Mouse (Mus musculus) erythroblast, embryonic 14.5 days (primary cell): Measurements from ENCODE around the gene Slc43a2. TPM values are rescaled to one million over a fixed set of nuclear protein-coding genes. Genes with fewer than 3 reads are reported as not detected.
"Not testable (repeated sequence)": the region's sequence is repeated elsewhere in the genome, so short reads cannot be mapped to it uniquely, and the experiment has no call there.

Source experiments
- H3K27me3 ChIP-seq: 2 replicates; pipeline ENCODE4 v1.6.1; 2012; ENCODE audit warnings: inconsistent platforms; ENCODE audit not compliant: control insufficient read depth
- H3K36me3 ChIP-seq: 2 replicates; pipeline ENCODE4 v1.6.1; 2012; ENCODE audit warnings: mild to moderate bottlenecking, inconsistent platforms; ENCODE audit not compliant: control insufficient read depth
- H3K4me1 ChIP-seq: 2 replicates; pipeline ENCODE4 v1.6.1; 2012; ENCODE audit warnings: inconsistent platforms; ENCODE audit not compliant: control insufficient read depth
- H3K4me3 ChIP-seq: replicated peaks from 2 replicates; pipeline ENCODE3; 2012; ENCODE audit warnings: moderate library complexity, mild to moderate bottlenecking, inconsistent platforms
- H3K9me3 ChIP-seq: 2 replicates; pipeline ENCODE4 v1.6.1; 2012; ENCODE audit warnings: low read length, inconsistent platforms, mixed read lengths; ENCODE audit not compliant: control insufficient read depth
- GATA1 ChIP-seq: IDR thresholded peaks from 2 replicates; pipeline ENCODE4 v1.6.1; 2012; ENCODE audit warnings: low read length, inconsistent platforms, mixed read lengths
- TAL1 ChIP-seq: IDR thresholded peaks from 3 replicates; pipeline ENCODE4 v1.6.1; 2012; ENCODE audit warnings: low read length, inconsistent platforms, mixed read lengths
- polyA plus RNA-seq: library from polyadenylated mRNA; stranded (reverse); fragments of >175 nt; gene quantifications from 2 replicates; pipeline ENCODE4 v1.2.3, GENCODE M21; 2012

Gene Slc43a2
- polyA plus RNA-seq, 1 experiment = 0.29 TPM

- Histone ChIP-seq H3K27me3 (no peaks in the 10 kb centered on the region), H3K9me3 (no peaks in the 10 kb centered on the region), H3K4me3 (no peak overlapping the region), H3K4me1 (peaks cover 33% of the 10 kb centered on the region), H3K36me3 (peaks cover 2% of the 10 kb centered on the region; the same call in 1 of the 2 replicates)
- TF ChIP-seq GATA1 (no peak), TAL1 (no peak)
These were observed 9.5 kb downstream of the Slc43a2 start for GRCm38 (mm10) chr11:75540710-75541581.

- TF ChIP-seq GATA1 (no peak), TAL1 (no peak)
- Histone ChIP-seq H3K9me3 (no peaks in the 10 kb centered on the region), H3K36me3 (peaks cover 2% of the 10 kb centered on the region; the same call in 1 of the 2 replicates), H3K4me1 (peaks cover 44% of the 10 kb centered on the region), H3K4me3 (no peak overlapping the region), H3K27me3 (no peaks in the 10 kb centered on the region)
These were observed 13.2 kb downstream of the Slc43a2 start for GRCm38 (mm10) chr11:75544713-75545112.

GRCm38 (mm10) chr11:75546057-75546456 is 14.6 kb downstream of the Slc43a2 start:
- TF ChIP-seq GATA1 = no peak; the same call in 1 of the 2 replicates

GRCm38 (mm10) chr11:75549658-75550111 is 18.2 kb downstream of the Slc43a2 start:
- Histone ChIP-seq H3K4me3 (no peak overlapping the region), H3K27me3 (no peaks in the 10 kb centered on the region), H3K9me3 (no peaks in the 10 kb centered on the region), H3K4me1 (peaks cover 26% of the 10 kb centered on the region), H3K36me3 (peaks cover 2% of the 10 kb centered on the region; the same call in 1 of the 2 replicates)
- TF ChIP-seq TAL1 (no peak), GATA1 (no peak)

More at GRCm38 (mm10) chr11:75546057-75546456, 14.6 kb downstream of the Slc43a2 start:
- H3K27me3 ChIP-seq = no peaks in the 10 kb centered on the region
- H3K4me1 ChIP-seq = peaks cover 35% of the 10 kb centered on the region
- H3K9me3 ChIP-seq = no peaks in the 10 kb centered on the region
- H3K4me3 ChIP-seq = peak overlapping the region; percentile 5
- peaks cover 2% of the 10 kb centered on the region; the same call in 1 of the 2 replicates for H3K36me3 ChIP-seq

GRCm38 (mm10) chr11:75550200-75550946 is 18.9 kb downstream of the Slc43a2 start:
- Histone ChIP-seq H3K4me3 (no peak overlapping the region), H3K27me3 (no peaks in the 10 kb centered on the region), H3K4me1 (peaks cover 19% of the 10 kb centered on the region), H3K36me3 (no peaks in the 10 kb centered on the region), H3K9me3 (no peaks in the 10 kb centered on the region)
- no peak for TF ChIP-seq GATA1
- no peak for TF ChIP-seq TAL1

GRCm38 (mm10) chr11:75551321-75551720 is 19.8 kb downstream of the Slc43a2 start:
- H3K27me3 ChIP-seq = no peaks in the 10 kb centered on the region
- no peaks in the 10 kb centered on the region for H3K36me3 ChIP-seq
- no peaks in the 10 kb centered on the region for H3K9me3 ChIP-seq
- H3K4me1 ChIP-seq = peaks cover 10% of the 10 kb centered on the region
- TF ChIP-seq TAL1 (no peak), GATA1 (no peak)
- no peak overlapping the region for H3K4me3 ChIP-seq

- no peaks in the 10 kb centered on the region for H3K27me3 ChIP-seq
- no peaks in the 10 kb centered on the region for H3K9me3 ChIP-seq
- no peak for TF ChIP-seq GATA1
- no peak for TF ChIP-seq TAL1
- H3K4me1 ChIP-seq = peaks cover 4% of the 10 kb centered on the region
- H3K4me3 ChIP-seq = no peak overlapping the region
- no peaks in the 10 kb centered on the region for H3K36me3 ChIP-seq
These were observed 20.5 kb downstream of the Slc43a2 start for GRCm38 (mm10) chr11:75551961-75552441.

- Histone ChIP-seq H3K27me3 (no peaks in the 10 kb centered on the region), H3K4me3 (no peak overlapping the region), H3K9me3 (peaks cover 1% of the 10 kb centered on the region), H3K4me1 (no peaks in the 10 kb centered on the region), H3K36me3 (no peaks in the 10 kb centered on the region)
- TF ChIP-seq TAL1 (no peak), GATA1 (no peak)
These were observed 21.5 kb downstream of the Slc43a2 start for GRCm38 (mm10) chr11:75552906-75553482.

GRCm38 (mm10) chr11:75556006-75556405 is 24.5 kb downstream of the Slc43a2 start:
- H3K4me3 ChIP-seq, H3K36me3 ChIP-seq, H3K9me3 ChIP-seq, H3K27me3 ChIP-seq, H3K4me1 ChIP-seq: not testable (repeated sequence)
